Mouse (Mus musculus): ENCODE measurements around the gene Trim80. TPM values are rescaled to one million over a fixed set of nuclear protein-coding genes. Genes with fewer than 3 reads are reported as not detected.
A peak's percentile ranks its signal among the peaks of the same experiment; 100 is the strongest.

Gene Trim80
- total RNA-seq, 1 experiment = 0.31 TPM

GRCm38 (mm10) chr11:115447321-115447885, 7.1 kb downstream of the Trim80 start:
- in situ Hi-C loops (cut with MboI; ENCODE audit: low sequenced_read_pairs in 2 of 2, unreplicated experiment in 2 of 2) = no loop called here
- Histone ChIP-seq H3K36me3 (ENCODE audit: control insufficient read depth, insufficient read depth, low read length, poor library complexity, severe bottlenecking) (no peaks in the 10 kb centered on the region), H3K27ac (ENCODE audit: insufficient read depth, low read depth, low read length, poor library complexity, severe bottlenecking) (no peak overlapping the region), H3K4me3 (ENCODE audit: insufficient read depth in 1 of 2, low read depth in 1 of 2, low read length in 2 of 2, poor library complexity in 1 of 2, severe bottlenecking in 1 of 2) (peak overlapping the region; percentile 51 to 52; a peak in 3 of 4 replicates), H3K9ac (ENCODE audit: insufficient read depth, low read depth, low read length, poor library complexity, severe bottlenecking) (peak overlapping the region; percentile 42; the same call in 1 of the 2 replicates), H3K4me1 (ENCODE audit: control insufficient read depth in 2 of 2, insufficient read depth in 2 of 2, low read length in 2 of 2, poor library complexity in 1 of 2) (peaks cover 0 to 1% of the 10 kb centered on the region in 2 experiments; a peak in 1 of 4 replicates), H3K9me3 (ENCODE audit: control insufficient read depth, insufficient read depth, low read depth, low read length) (no peaks in the 10 kb centered on the region)
- TF ChIP-seq CHD2 (IDR thresholded peaks at IDR 0.05; ENCODE audit: low read depth, low read length) (no peak), ZNF384 (IDR thresholded peaks at IDR 0.05; ENCODE audit: low read depth, low read length) (no peak), MAFK (IDR thresholded peaks at IDR 0.05; ENCODE audit: insufficient read depth, low read depth, low read length) (no peak), HCFC1 (IDR thresholded peaks at IDR 0.05; ENCODE audit: borderline replicate concordance, insufficient read depth, low read length) (no peak), ZC3H11A (IDR thresholded peaks at IDR 0.05; ENCODE audit: borderline replicate concordance, low read depth, low read length) (no peak)
- no peak for DNase-seq (ENCODE audit: low read depth, low spot score)

GRCm38 (mm10) chr11:115448075-115448474, 7.7 kb downstream of the Trim80 start:
- Histone ChIP-seq H3K4me1 (ENCODE audit: control insufficient read depth in 2 of 2, insufficient read depth in 2 of 2, low read length in 2 of 2, poor library complexity in 1 of 2) (peaks cover 0 to 1% of the 10 kb centered on the region in 2 experiments; a peak in 1 of 4 replicates), H3K27ac (ENCODE audit: insufficient read depth, low read depth, low read length, poor library complexity, severe bottlenecking) (no peak overlapping the region), H3K9ac (ENCODE audit: insufficient read depth, low read depth, low read length, poor library complexity, severe bottlenecking) (peak overlapping the region; percentile 42; the same call in 1 of the 2 replicates), H3K4me3 (ENCODE audit: insufficient read depth in 1 of 2, low read depth in 1 of 2, low read length in 2 of 2, poor library complexity in 1 of 2, severe bottlenecking in 1 of 2) (peak overlapping the region; percentile 51 to 52), H3K9me3 (ENCODE audit: control insufficient read depth, insufficient read depth, low read depth, low read length) (no peaks in the 10 kb centered on the region), H3K36me3 (ENCODE audit: control insufficient read depth, insufficient read depth, low read length, poor library complexity, severe bottlenecking) (no peaks in the 10 kb centered on the region)
- DNase-seq (ENCODE audit: low read depth, low spot score) = no peak
- in situ Hi-C loops (cut with MboI; ENCODE audit: low sequenced_read_pairs in 2 of 2, unreplicated experiment in 2 of 2) = no loop called here
- no peak for TF ChIP-seq CHD2 (IDR thresholded peaks at IDR 0.05; ENCODE audit: low read depth, low read length)
- TF ChIP-seq MAFK (IDR thresholded peaks at IDR 0.05; ENCODE audit: insufficient read depth, low read depth, low read length) = no peak
- TF ChIP-seq ZC3H11A (IDR thresholded peaks at IDR 0.05; ENCODE audit: borderline replicate concordance, low read depth, low read length) = no peak
- TF ChIP-seq ZNF384 (IDR thresholded peaks at IDR 0.05; ENCODE audit: low read depth, low read length) = no peak
- no peak for TF ChIP-seq HCFC1 (IDR thresholded peaks at IDR 0.05; ENCODE audit: borderline replicate concordance, insufficient read depth, low read length)

- in situ Hi-C loops (cut with MboI; ENCODE audit: low sequenced_read_pairs in 2 of 2, unreplicated experiment in 2 of 2) = no loop called here
- TF ChIP-seq ZNF384 (IDR thresholded peaks at IDR 0.05; ENCODE audit: low read depth, low read length) (no peak), ZC3H11A (IDR thresholded peaks at IDR 0.05; ENCODE audit: borderline replicate concordance, low read depth, low read length) (no peak)
- no peaks in the 10 kb centered on the region for H3K9me3 ChIP-seq (ENCODE audit: control insufficient read depth, insufficient read depth, low read depth, low read length)
- no peak for DNase-seq (ENCODE audit: low read depth, low spot score)
- peaks cover 0 to 1% of the 10 kb centered on the region in 2 experiments; a peak in 1 of 4 replicates for H3K4me1 ChIP-seq (ENCODE audit: control insufficient read depth in 2 of 2, insufficient read depth in 2 of 2, low read length in 2 of 2, poor library complexity in 1 of 2)
- no peak overlapping the region for H3K27ac ChIP-seq (ENCODE audit: insufficient read depth, low read depth, low read length, poor library complexity, severe bottlenecking)
- H3K9ac ChIP-seq (ENCODE audit: insufficient read depth, low read depth, low read length, poor library complexity, severe bottlenecking) = no peak overlapping the region
- H3K36me3 ChIP-seq (ENCODE audit: control insufficient read depth, insufficient read depth, low read length, poor library complexity, severe bottlenecking) = no peaks in the 10 kb centered on the region
- no peak overlapping the region for H3K4me3 ChIP-seq (ENCODE audit: insufficient read depth in 1 of 2, low read depth in 1 of 2, low read length in 2 of 2, poor library complexity in 1 of 2, severe bottlenecking in 1 of 2)
These were observed 8.7 kb downstream of the Trim80 start for GRCm38 (mm10) chr11:115448998-115449397.

GRCm38 (mm10) chr11:115450176-115450575, 9.8 kb downstream of the Trim80 start:
- H3K4me1 ChIP-seq (ENCODE audit: control insufficient read depth in 2 of 2, insufficient read depth in 2 of 2, low read length in 2 of 2, poor library complexity in 1 of 2) = peaks cover 0 to 1% of the 10 kb centered on the region in 2 experiments; a peak in 1 of 4 replicates
- H3K9ac ChIP-seq (ENCODE audit: insufficient read depth, low read depth, low read length, poor library complexity, severe bottlenecking) = no peak overlapping the region
- TF ChIP-seq ZNF384 (IDR thresholded peaks at IDR 0.05; ENCODE audit: low read depth, low read length) (no peak), ZC3H11A (IDR thresholded peaks at IDR 0.05; ENCODE audit: borderline replicate concordance, low read depth, low read length) (no peak), HCFC1 (IDR thresholded peaks at IDR 0.05; ENCODE audit: borderline replicate concordance, insufficient read depth, low read length) (no peak), MAFK (IDR thresholded peaks at IDR 0.05; ENCODE audit: insufficient read depth, low read depth, low read length) (no peak), CHD2 (IDR thresholded peaks at IDR 0.05; ENCODE audit: low read depth, low read length) (no peak)
- no peak overlapping the region for H3K27ac ChIP-seq (ENCODE audit: insufficient read depth, low read depth, low read length, poor library complexity, severe bottlenecking)
- H3K4me3 ChIP-seq (ENCODE audit: insufficient read depth in 1 of 2, low read depth in 1 of 2, low read length in 2 of 2, poor library complexity in 1 of 2, severe bottlenecking in 1 of 2) = no peak overlapping the region
- no peaks in the 10 kb centered on the region for H3K9me3 ChIP-seq (ENCODE audit: control insufficient read depth, insufficient read depth, low read depth, low read length)
- in situ Hi-C loops (cut with MboI; ENCODE audit: low sequenced_read_pairs in 2 of 2, unreplicated experiment in 2 of 2) = no loop called here
- no peak for DNase-seq (ENCODE audit: low read depth, low spot score)
- H3K36me3 ChIP-seq (ENCODE audit: control insufficient read depth, insufficient read depth, low read length, poor library complexity, severe bottlenecking) = no peaks in the 10 kb centered on the region

Data from ES-E14 (cell line).